Mouse (Mus musculus): ENCODE data around the gene Tnf. TPM values are rescaled to one million over a fixed set of nuclear protein-coding genes. Genes with fewer than 3 reads are reported as not detected.

Gene Tnf
- polyA plus RNA-seq, 1 experiment from 2014 or later = not detected

Small RNAs within 50 kb of the gene (microRNA-seq; reads per million reads assigned to microRNA genes)
- not detected for gene Mir6973a (ENCODE audit: borderline number of aligned reads)
- not detected for gene Mir6974 (ENCODE audit: borderline number of aligned reads)
- 1.4 reads per million for gene Mir6975 (ENCODE audit: borderline number of aligned reads)
- gene Mir8094 (ENCODE audit: borderline number of aligned reads) = not detected

Other genes with a start within 250 kb of the Tnf start
- gene Hspa1b, start 242.8 kb downstream of the Tnf start, polyA plus RNA-seq (2014; fragmentation: Nextera tagmentation; extraction: Ambion mirVana) = 0.21 and 0.49 TPM in 2 replicates
- not detected in 2 replicates for gene Gm20481, start 232.1 kb downstream of the Tnf start, polyA plus RNA-seq (2014; fragmentation: Nextera tagmentation; extraction: Ambion mirVana)
- gene Hspa1a, start 229.9 kb downstream of the Tnf start, polyA plus RNA-seq (2014; fragmentation: Nextera tagmentation; extraction: Ambion mirVana) = 1.7 and 1.8 TPM in 2 replicates
- 1.5 and 2.0 TPM in 2 replicates for gene Hspa1l, start 229.3 kb downstream of the Tnf start, polyA plus RNA-seq (2014; fragmentation: Nextera tagmentation; extraction: Ambion mirVana)
- gene Lsm2, start 220.1 kb downstream of the Tnf start, polyA plus RNA-seq (2014; fragmentation: Nextera tagmentation; extraction: Ambion mirVana) = 219 and 241 TPM in 2 replicates
- 73.9 and 85.2 TPM in 2 replicates for gene Vars, start 201.0 kb downstream of the Tnf start, polyA plus RNA-seq (2014; fragmentation: Nextera tagmentation; extraction: Ambion mirVana)
- gene Vwa7, start 185.4 kb downstream of the Tnf start, polyA plus RNA-seq (2014; fragmentation: Nextera tagmentation; extraction: Ambion mirVana) = 0.10 and 0.17 TPM in 2 replicates
- 3.5 and 7.5 TPM in 2 replicates for gene Sapcd1, start 174.0 kb downstream of the Tnf start, polyA plus RNA-seq (2014; fragmentation: Nextera tagmentation; extraction: Ambion mirVana)
- 3.0 and 3.2 TPM in 2 replicates for gene Msh5, start 155.3 kb downstream of the Tnf start, polyA plus RNA-seq (2014; fragmentation: Nextera tagmentation; extraction: Ambion mirVana)
- gene Clic1, start 152.0 kb downstream of the Tnf start, polyA plus RNA-seq (2014; fragmentation: Nextera tagmentation; extraction: Ambion mirVana) = 73.9 and 84.2 TPM in 2 replicates
- 543 and 586 TPM in 2 replicates for gene Ddah2, start 143.0 kb downstream of the Tnf start, polyA plus RNA-seq (2014; fragmentation: Nextera tagmentation; extraction: Ambion mirVana)
- 0.33 TPM in 1 of 2 replicates, not detected in the other for gene Ly6g6c, start 136.6 kb downstream of the Tnf start, polyA plus RNA-seq (2014; fragmentation: Nextera tagmentation; extraction: Ambion mirVana)
- 0.74 and 1.2 TPM in 2 replicates for gene Mpig6b, start 135.8 kb downstream of the Tnf start, polyA plus RNA-seq (2014; fragmentation: Nextera tagmentation; extraction: Ambion mirVana)
- 0.66 and 1.1 TPM in 2 replicates for gene Ly6g6e, start 125.1 kb downstream of the Tnf start, polyA plus RNA-seq (2014; fragmentation: Nextera tagmentation; extraction: Ambion mirVana)
- gene Ly6g6d, start 123.9 kb downstream of the Tnf start, polyA plus RNA-seq (2014; fragmentation: Nextera tagmentation; extraction: Ambion mirVana) = 0.92 TPM in 1 of 2 replicates, not detected in the other
- 0.36 and 0.43 TPM in 2 replicates for gene Ly6g6f, start 116.4 kb downstream of the Tnf start, polyA plus RNA-seq (2014; fragmentation: Nextera tagmentation; extraction: Ambion mirVana)
- gene Abhd16a, start 112.7 kb downstream of the Tnf start, polyA plus RNA-seq (2014; fragmentation: Nextera tagmentation; extraction: Ambion mirVana) = 38.5 and 39.8 TPM in 2 replicates
- not detected in 2 replicates for gene Ly6g5c, start 93.7 kb downstream of the Tnf start, polyA plus RNA-seq (2014; fragmentation: Nextera tagmentation; extraction: Ambion mirVana)
- 0.53 and 1.1 TPM in 2 replicates for gene Ly6g5b, start 86.6 kb downstream of the Tnf start, polyA plus RNA-seq (2014; fragmentation: Nextera tagmentation; extraction: Ambion mirVana)
- 24.6 and 26.4 TPM in 2 replicates for gene Gpank1, start 80.6 kb downstream of the Tnf start, polyA plus RNA-seq (2014; fragmentation: Nextera tagmentation; extraction: Ambion mirVana)
- 273 and 294 TPM in 2 replicates for gene Csnk2b, start 80.0 kb downstream of the Tnf start, polyA plus RNA-seq (2014; fragmentation: Nextera tagmentation; extraction: Ambion mirVana)
- 6.9 and 7.4 TPM in 2 replicates for gene D17H6S53E, start 75.6 kb downstream of the Tnf start, polyA plus RNA-seq (2014; fragmentation: Nextera tagmentation; extraction: Ambion mirVana)
- 0.49 and 0.64 TPM in 2 replicates for gene Apom, start 70.0 kb downstream of the Tnf start, polyA plus RNA-seq (2014; fragmentation: Nextera tagmentation; extraction: Ambion mirVana)
- gene Bag6, start 66.8 kb downstream of the Tnf start, polyA plus RNA-seq (2014; fragmentation: Nextera tagmentation; extraction: Ambion mirVana) = 87.8 and 101 TPM in 2 replicates
- 131 and 144 TPM in 2 replicates for gene Prrc2a, start 37.1 kb downstream of the Tnf start, polyA plus RNA-seq (2014; fragmentation: Nextera tagmentation; extraction: Ambion mirVana)
- gene Aif1, start 25.9 kb downstream of the Tnf start, polyA plus RNA-seq (2014; fragmentation: Nextera tagmentation; extraction: Ambion mirVana) = 6.1 and 7.9 TPM in 2 replicates
- 3.8 and 6.1 TPM in 2 replicates for gene Lst1, start 13.6 kb downstream of the Tnf start, polyA plus RNA-seq (2014; fragmentation: Nextera tagmentation; extraction: Ambion mirVana)
- 0.32 and 0.48 TPM in 2 replicates for gene Ltb, start 7.6 kb downstream of the Tnf start, polyA plus RNA-seq (2014; fragmentation: Nextera tagmentation; extraction: Ambion mirVana)
- gene Lta, start 3.3 kb upstream of the Tnf start, polyA plus RNA-seq (2014; fragmentation: Nextera tagmentation; extraction: Ambion mirVana) = not detected in 2 replicates
- not detected in 2 replicates for gene Gm16181, start 18.8 kb upstream of the Tnf start, polyA plus RNA-seq (2014; fragmentation: Nextera tagmentation; extraction: Ambion mirVana)
- 6.2 and 7.9 TPM in 2 replicates for gene Atp6v1g2, start 31.7 kb upstream of the Tnf start, polyA plus RNA-seq (2014; fragmentation: Nextera tagmentation; extraction: Ambion mirVana)
- gene Nfkbil1, start 33.8 kb upstream of the Tnf start, polyA plus RNA-seq (2014; fragmentation: Nextera tagmentation; extraction: Ambion mirVana) = 3.1 and 4.0 TPM in 2 replicates
- gene Ddx39b, start 39.7 kb upstream of the Tnf start, polyA plus RNA-seq (2014; fragmentation: Nextera tagmentation; extraction: Ambion mirVana) = 664 and 669 TPM in 2 replicates
- 18.8 and 24.0 TPM in 2 replicates for gene H2-D1, start 60.7 kb upstream of the Tnf start, polyA plus RNA-seq (2014; fragmentation: Nextera tagmentation; extraction: Ambion mirVana)
- 0.08 TPM in 1 of 2 replicates, not detected in the other for gene H2-Q1, start 118.4 kb upstream of the Tnf start, polyA plus RNA-seq (2014; fragmentation: Nextera tagmentation; extraction: Ambion mirVana)
- gene H2-Q2, start 140.2 kb upstream of the Tnf start, polyA plus RNA-seq (2014; fragmentation: Nextera tagmentation; extraction: Ambion mirVana) = 0.69 and 0.86 TPM in 2 replicates
- gene H2-Q4, start 177.6 kb upstream of the Tnf start, polyA plus RNA-seq (2014; fragmentation: Nextera tagmentation; extraction: Ambion mirVana) = 1.0 and 1.1 TPM in 2 replicates
- gene H2-Q6, start 222.8 kb upstream of the Tnf start, polyA plus RNA-seq (2014; fragmentation: Nextera tagmentation; extraction: Ambion mirVana) = 0.74 and 1.0 TPM in 2 replicates
- 8.4 and 8.8 TPM in 2 replicates for gene H2-Q7, start 237.1 kb upstream of the Tnf start, polyA plus RNA-seq (2014; fragmentation: Nextera tagmentation; extraction: Ambion mirVana)